Mouse (Mus musculus) stomach, embryonic 16.5 days (tissue): Measurements from ENCODE around the gene Plekha5. TPM values are rescaled to one million over a fixed set of nuclear protein-coding genes. Genes with fewer than 3 reads are reported as not detected.

Source experiments
- ATAC-seq: fragments of 200-750 bp; cut with Nextera tagmentation; 2 replicates; pipeline ENCODE4 v1.8.0; 2017; ENCODE audit warnings: moderate number of reproducible peaks, moderate TSS enrichment; ENCODE audit not compliant: insufficient read depth, low FRiP score
- H3K27ac ChIP-seq: fragments of 300-500 bp; sonication (generic); 2 replicates; pipeline ENCODE4 v1.5.1; 2014; ENCODE audit warnings: low read length
- H3K27me3 ChIP-seq: fragments of 300-500 bp; sonication (generic); 2 replicates; pipeline ENCODE4 v1.6.1; 2014; ENCODE audit warnings: low read length, control low read depth, mixed read lengths; ENCODE audit not compliant: control insufficient read depth, insufficient read depth
- H3K36me3 ChIP-seq: fragments of 300-500 bp; sonication (generic); 2 replicates; pipeline ENCODE4 v1.6.1; 2014; ENCODE audit warnings: low read length; ENCODE audit not compliant: control insufficient read depth, insufficient read depth
- H3K4me1 ChIP-seq: fragments of 300-500 bp; sonication (generic); 2 replicates; pipeline ENCODE4 v1.6.1; 2014; ENCODE audit warnings: low read length, control low read depth, mixed read lengths; ENCODE audit not compliant: control insufficient read depth, insufficient read depth
- H3K4me2 ChIP-seq: fragments of 300-500 bp; sonication (generic); 2 replicates; pipeline ENCODE4 v1.6.1; 2014; ENCODE audit warnings: low read depth, low read length, mixed read lengths
- H3K4me3 ChIP-seq: fragments of 300-500 bp; sonication (generic); replicated peaks from 2 replicates; pipeline ENCODE4 v1.5.1; 2014; ENCODE audit warnings: mild to moderate bottlenecking, low read length
- H3K9ac ChIP-seq: fragments of 300-500 bp; sonication (generic); 2 replicates; pipeline ENCODE4 v1.6.1; 2014; ENCODE audit warnings: low read length
- H3K9me3 ChIP-seq: fragments of 300-500 bp; sonication (generic); replicated peaks from 2 replicates; pipeline ENCODE4 v1.6.1; 2016; ENCODE audit warnings: low read length, control low read depth; ENCODE audit not compliant: control insufficient read depth
- WGBS: fragments of 180-500 bp; shearing (Covaris S2); extraction: QIAGEN DNeasy Blood & Tissue Kit; methylation state at CpG from one replicate; pipeline ENCODE4 v1.1.7; 2014; 5-methylcytosine and 5-hydroxymethylcytosine counted together
- polyA plus RNA-seq: library from polyadenylated mRNA; unstranded; fragments of >200 nt; fragmentation: Nextera tagmentation; extraction: Ambion mirVana; gene quantifications from 2 replicates; pipeline ENCODE4 v1.2.1, GENCODE M21; 2015

Plekha5 gene
- polyA plus RNA-seq, 1 experiment from 2014 or later, result 35.0 TPM

- H3K9ac ChIP-seq, result no peak overlapping the region
- 70% methylated on average over 10 of the region's 10 CpGs for WGBS
- no peak overlapping the region for H3K4me2 ChIP-seq
- no peaks in the 10 kb centered on the region for H3K36me3 ChIP-seq
- H3K4me1 ChIP-seq, result peaks cover 36% of the 10 kb centered on the region
- H3K9me3 ChIP-seq, result no peaks in the 10 kb centered on the region
- ATAC-seq, result no peak
- H3K27me3 ChIP-seq, result no peaks in the 10 kb centered on the region
- no peak overlapping the region for H3K4me3 ChIP-seq
- H3K27ac ChIP-seq, result no peak overlapping the region
These were observed 56.7 kb downstream of the Plekha5 start for GRCm38 (mm10) chr6:140480425-140481081.

- 48% methylated on average over 7 of the region's 7 CpGs for WGBS
- no peak overlapping the region for H3K4me3 ChIP-seq
- no peaks in the 10 kb centered on the region for H3K27me3 ChIP-seq
- ATAC-seq, result no peak
- H3K4me1 ChIP-seq, result peaks cover 43% of the 10 kb centered on the region
- no peaks in the 10 kb centered on the region for H3K36me3 ChIP-seq
- H3K27ac ChIP-seq, result no peak overlapping the region; the same call in 1 of the 2 replicates
- H3K9ac ChIP-seq, result no peak overlapping the region
- H3K4me2 ChIP-seq, result no peak overlapping the region
- no peaks in the 10 kb centered on the region for H3K9me3 ChIP-seq
These were observed 58.0 kb downstream of the Plekha5 start for GRCm38 (mm10) chr6:140481701-140482460.

- Histone ChIP-seq H3K4me3 (no peak overlapping the region), H3K4me1 (peaks cover 36% of the 10 kb centered on the region), H3K9ac (no peak overlapping the region; the same call in 1 of the 2 replicates), H3K27me3 (no peaks in the 10 kb centered on the region), H3K9me3 (no peaks in the 10 kb centered on the region), H3K4me2 (no peak overlapping the region), H3K27ac (peak overlapping the region; percentile 58; the same call in 1 of the 2 replicates), H3K36me3 (no peaks in the 10 kb centered on the region)
- peak; percentile 45; the same call in 1 of the 2 replicates for ATAC-seq
- WGBS, result 65% methylated on average over 9 of the region's 9 CpGs
These were observed 60.3 kb downstream of the Plekha5 start for GRCm38 (mm10) chr6:140484170-140484569.

GRCm38 (mm10) chr6:140485636-140486035 lies 61.8 kb downstream of the Plekha5 start:
- no peak overlapping the region for H3K4me2 ChIP-seq
- no peaks in the 10 kb centered on the region for H3K36me3 ChIP-seq
- no peaks in the 10 kb centered on the region for H3K27me3 ChIP-seq
- no peak overlapping the region for H3K4me3 ChIP-seq
- WGBS, result 76% methylated on average over 6 of the region's 6 CpGs
- no peaks in the 10 kb centered on the region for H3K9me3 ChIP-seq
- H3K9ac ChIP-seq, result no peak overlapping the region
- ATAC-seq, result no peak
- no peak overlapping the region for H3K27ac ChIP-seq
- peaks cover 35% of the 10 kb centered on the region for H3K4me1 ChIP-seq

GRCm38 (mm10) chr6:140486685-140487084 lies 62.8 kb downstream of the Plekha5 start:
- no peak overlapping the region for H3K4me3 ChIP-seq
- H3K36me3 ChIP-seq, result no peaks in the 10 kb centered on the region
- H3K27me3 ChIP-seq, result no peaks in the 10 kb centered on the region
- WGBS, result 70% methylated on average over 5 of the region's 5 CpGs
- H3K4me2 ChIP-seq, result no peak overlapping the region
- H3K9me3 ChIP-seq, result no peaks in the 10 kb centered on the region
- no peak overlapping the region for H3K27ac ChIP-seq
- no peak for ATAC-seq
- H3K4me1 ChIP-seq, result peaks cover 43% of the 10 kb centered on the region
- no peak overlapping the region for H3K9ac ChIP-seq

- Histone ChIP-seq H3K9me3 (no peaks in the 10 kb centered on the region), H3K4me3 (no peak overlapping the region), H3K27me3 (no peaks in the 10 kb centered on the region), H3K9ac (no peak overlapping the region), H3K27ac (no peak overlapping the region), H3K4me2 (no peak overlapping the region), H3K36me3 (no peaks in the 10 kb centered on the region), H3K4me1 (peaks cover 44% of the 10 kb centered on the region)
- no peak for ATAC-seq
- 60% methylated on average over 6 of the region's 6 CpGs for WGBS
These were observed 63.6 kb downstream of the Plekha5 start for GRCm38 (mm10) chr6:140487489-140487888.

GRCm38 (mm10) chr6:140488673-140489072 lies 64.8 kb downstream of the Plekha5 start:
- peaks cover 39% of the 10 kb centered on the region for H3K4me1 ChIP-seq
- H3K4me2 ChIP-seq, result no peak overlapping the region
- no peak overlapping the region for H3K27ac ChIP-seq
- H3K9me3 ChIP-seq, result no peaks in the 10 kb centered on the region
- H3K4me3 ChIP-seq, result no peak overlapping the region
- 87% methylated on average over 3 of the region's 3 CpGs for WGBS
- H3K9ac ChIP-seq, result no peak overlapping the region
- no peak for ATAC-seq
- no peaks in the 10 kb centered on the region for H3K27me3 ChIP-seq
- 0 out of 2 replicates have a peak, but pooled peaks cover 3% of the 10 kb centered on the region for H3K36me3 ChIP-seq

GRCm38 (mm10) chr6:140489570-140489969 lies 65.7 kb downstream of the Plekha5 start:
- H3K9ac ChIP-seq, result no peak overlapping the region
- H3K36me3 ChIP-seq, result 0 out of 2 replicates have a peak, but pooled peaks cover 3% of the 10 kb centered on the region
- H3K9me3 ChIP-seq, result no peaks in the 10 kb centered on the region
- H3K27ac ChIP-seq, result no peak overlapping the region
- ATAC-seq, result no peak
- no peaks in the 10 kb centered on the region for H3K27me3 ChIP-seq
- H3K4me1 ChIP-seq, result peaks cover 31% of the 10 kb centered on the region
- H3K4me3 ChIP-seq, result no peak overlapping the region
- H3K4me2 ChIP-seq, result no peak overlapping the region

- 36% methylated on average over 4 of the region's 4 CpGs for WGBS
- H3K9ac ChIP-seq, result no peak overlapping the region; the same call in 1 of the 2 replicates
- peak; percentile 57; the same call in 1 of the 2 replicates for ATAC-seq
- H3K36me3 ChIP-seq, result 0 out of 2 replicates have a peak, but pooled peaks cover 3% of the 10 kb centered on the region
- H3K27me3 ChIP-seq, result no peaks in the 10 kb centered on the region
- H3K27ac ChIP-seq, result no peak overlapping the region
- peaks cover 31% of the 10 kb centered on the region for H3K4me1 ChIP-seq
- no peaks in the 10 kb centered on the region for H3K9me3 ChIP-seq
- H3K4me3 ChIP-seq, result no peak overlapping the region
- no peak overlapping the region for H3K4me2 ChIP-seq
These were observed 66.4 kb downstream of the Plekha5 start for GRCm38 (mm10) chr6:140490220-140490619.
